Mouse (Mus musculus) embryonic fibroblast, embryonic 13.5 days (primary cell): Measurements from ENCODE around the gene Gins3.

Experiments used
- CTCF ChIP-seq: IDR thresholded peaks from 2 replicates; pipeline ENCODE4 v1.5.1; 2011; ENCODE audit warnings: mild to moderate bottlenecking, control low read depth, low read length, moderate library complexity, borderline replicate concordance; ENCODE audit not compliant: insufficient read depth
- POLR2A ChIP-seq: IDR thresholded peaks from 2 replicates; pipeline ENCODE4 v1.6.1; 2011; ENCODE audit warnings: low read depth, mild to moderate bottlenecking, control low read depth, low read length, moderate library complexity

GRCm38 (mm10) chr8:95655831-95656230 is 22.6 kb downstream of the Gins3 start:
- TF ChIP-seq CTCF = no peak
- TF ChIP-seq POLR2A = no peak
